In the genomic region with DNA sequence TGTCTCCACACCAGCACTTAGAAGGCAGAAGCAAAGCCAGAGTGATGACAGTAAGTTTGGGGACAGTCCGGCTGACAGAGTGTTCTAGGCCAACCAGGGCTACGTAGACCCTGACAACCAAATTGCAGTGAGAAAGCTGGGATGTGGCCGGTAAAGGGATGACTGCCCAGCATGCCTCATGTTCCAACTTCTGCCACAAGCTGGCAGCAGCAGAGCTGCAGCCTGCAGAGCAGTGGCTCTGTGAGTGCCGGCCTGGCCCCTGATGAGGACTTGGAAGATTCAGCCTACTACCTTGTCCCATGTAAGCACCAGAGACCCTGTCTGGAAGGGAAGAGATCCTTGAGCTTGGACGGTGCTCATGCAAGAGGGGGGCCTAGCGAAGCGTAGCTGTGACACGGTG, we compare ENCODE assay signal across 30 mouse cellular contexts. TPM values are rescaled to one million over a fixed set of nuclear protein-coding genes. Genes with fewer than 3 reads are reported as not detected.
DNase-seq lines count a peak whose midpoint lies in the region; ATAC-seq and TF ChIP-seq lines count a peak whose summit lies in the region.
"Had no signal": no experiment of that assay in that cellular context is flagged by ENCODE, and none has a peak within 500 bp of the region (broad histone marks: within the 10 kb centered on the region; RNA-seq: fewer than 3 reads in every experiment).

No protein-coding gene starts in this region.

- no peak overlapping the region for H3K4me3 ChIP-seq in hindbrain, postnatal 0 days (ENCODE audit: low read length)
- no peak overlapping the region for H3K4me3 ChIP-seq in hindbrain, embryonic 10.5 days
- H3K4me3 ChIP-seq in lung, embryonic 14.5 days (ENCODE audit: low read depth, low read length) = no peak overlapping the region
- no peak overlapping the region for H3K4me3 ChIP-seq in ES-Bruce4 (ENCODE audit: low read depth, low read length)
- H3K4me3 ChIP-seq: heart, embryonic 15.5 days; hindbrain, embryonic 15.5 days; limb, embryonic 10.5 days; megakaryocyte, embryonic 14.5 days; neural tube, embryonic 12.5 days had no signal

- TF ChIP-seq POLR2A in ES-Bruce4 (IDR thresholded peaks at IDR 0.05; ENCODE audit: insufficient read depth, low read length) = no peak
- TF ChIP-seq POLR2A in brain, embryonic 14.5 days (IDR thresholded peaks at IDR 0.05; ENCODE audit: borderline replicate concordance, extremely low read depth, insufficient read depth, insufficient read length, poor library complexity, severe bottlenecking) = no peak

- no peak for ATAC-seq in hindbrain, postnatal 0 days
- no peak for ATAC-seq in lung, embryonic 14.5 days (ENCODE audit: insufficient read depth)
- ATAC-seq: forebrain, embryonic 16.5 days; intestine, embryonic 16.5 days; liver, postnatal 0 days; Patski had no signal

- no peak overlapping the region for H3K9ac ChIP-seq in hindbrain, postnatal 0 days (replicated peaks; ENCODE audit: low read length)
- no peak overlapping the region for H3K9ac ChIP-seq in lung, embryonic 14.5 days
- H3K9ac ChIP-seq in ES-Bruce4 (ENCODE audit: low read depth, poor library complexity, severe bottlenecking) = no peak overlapping the region
- H3K9ac ChIP-seq: heart, embryonic 15.5 days; hindbrain, embryonic 15.5 days; liver, postnatal 0 days; neural tube, embryonic 12.5 days had no signal

- peak; percentile 66 for TF ChIP-seq CTCF in hindbrain, postnatal 0 days (IDR thresholded peaks at IDR 0.05; ENCODE audit: low read depth)
- peak; percentile 41; the same call in 1 of the 2 replicates for TF ChIP-seq CTCF in lung, embryonic 14.5 days (IDR thresholded peaks at IDR 0.05; ENCODE audit: low read depth)
- peak; percentile 3 for TF ChIP-seq CTCF in ES-Bruce4 (IDR thresholded peaks at IDR 0.05; ENCODE audit: low read depth, low read length)
- TF ChIP-seq CTCF in brain, embryonic 14.5 days (IDR thresholded peaks at IDR 0.05; ENCODE audit: borderline replicate concordance, extremely low read depth, insufficient read depth, insufficient read length) = 0 out of 2 replicates have a peak, but pooled peaks have one; percentile 15

- peaks cover 31% of the 10 kb centered on the region for H3K36me3 ChIP-seq in hindbrain, postnatal 0 days (ENCODE audit: insufficient read depth, low read length)
- H3K36me3 ChIP-seq in hindbrain, embryonic 10.5 days = peaks cover 48% of the 10 kb centered on the region
- peaks cover 43% of the 10 kb centered on the region for H3K36me3 ChIP-seq in lung, embryonic 14.5 days (ENCODE audit: insufficient read depth)
- H3K36me3 ChIP-seq in ES-Bruce4 (ENCODE audit: control insufficient read depth, insufficient read depth, low read length, poor library complexity, severe bottlenecking) = peaks cover 28% of the 10 kb centered on the region

- H3K4me1 ChIP-seq in hindbrain, postnatal 0 days (ENCODE audit: insufficient read depth, low read length) = no peaks in the 10 kb centered on the region
- H3K4me1 ChIP-seq in hindbrain, embryonic 10.5 days (replicated peaks) = peaks cover 20% of the 10 kb centered on the region
- H3K4me1 ChIP-seq in lung, embryonic 14.5 days (ENCODE audit: insufficient read depth) = no peaks in the 10 kb centered on the region
- peaks cover 2% of the 10 kb centered on the region for H3K4me1 ChIP-seq in ES-Bruce4 (ENCODE audit: control insufficient read depth, insufficient read depth, low read length)
- H3K4me1 ChIP-seq: limb, embryonic 10.5 days had no signal

- H3K27me3 ChIP-seq in hindbrain, postnatal 0 days (ENCODE audit: insufficient read depth, low read length) = no peaks in the 10 kb centered on the region
- H3K27me3 ChIP-seq in hindbrain, embryonic 10.5 days (ENCODE audit: insufficient read depth, poor library complexity, severe bottlenecking) = peaks cover 5% of the 10 kb centered on the region; the same call in 1 of the 2 replicates
- H3K27me3 ChIP-seq in lung, embryonic 14.5 days (ENCODE audit: insufficient read depth, low read length) = no peaks in the 10 kb centered on the region
- H3K27me3 ChIP-seq in ES-Bruce4 (ENCODE audit: control insufficient read depth, insufficient read depth, low read length, poor library complexity, severe bottlenecking) = no peaks in the 10 kb centered on the region
- H3K27me3 ChIP-seq: hindbrain, embryonic 15.5 days; neural tube, embryonic 12.5 days; Patski had no signal

- no peaks in the 10 kb centered on the region for H3K9me3 ChIP-seq in hindbrain, postnatal 0 days (ENCODE audit: low read length)
- no peaks in the 10 kb centered on the region for H3K9me3 ChIP-seq in hindbrain, embryonic 10.5 days
- no peaks in the 10 kb centered on the region for H3K9me3 ChIP-seq in lung, embryonic 14.5 days (ENCODE audit: low read depth, low read length)
- H3K9me3 ChIP-seq in ES-Bruce4 (replicated peaks; ENCODE audit: control insufficient read depth, insufficient read depth, low read length, poor library complexity, severe bottlenecking) = no peaks in the 10 kb centered on the region
- H3K9me3 ChIP-seq: heart, embryonic 15.5 days; hindbrain, embryonic 15.5 days; limb, embryonic 10.5 days; megakaryocyte, embryonic 14.5 days; neural tube, embryonic 12.5 days had no signal

- no peak overlapping the region for H3K27ac ChIP-seq in hindbrain, postnatal 0 days
- H3K27ac ChIP-seq in hindbrain, embryonic 10.5 days = no peak overlapping the region
- H3K27ac ChIP-seq in lung, embryonic 14.5 days (ENCODE audit: low read depth) = no peak overlapping the region
- H3K27ac ChIP-seq in ES-Bruce4 (ENCODE audit: insufficient read depth, low read length) = no peak overlapping the region
- H3K27ac ChIP-seq: heart, embryonic 15.5 days; hindbrain, embryonic 15.5 days; limb, embryonic 10.5 days; neural tube, embryonic 12.5 days had no signal

- DNase-seq in hindbrain, postnatal 0 days (ENCODE audit: low spot score) = peak; percentile 20
- DNase-seq in hindbrain, embryonic 10.5 days (ENCODE audit: low spot score) = no peak
- no peak for DNase-seq in lung, embryonic 14.5 days
- no peak for DNase-seq in lung, postnatal 25 days (ENCODE audit: low spot score)
- DNase-seq in brain, embryonic 14.5 days (ENCODE audit: low read depth) = no peak
- DNase-seq in adrenal gland, postnatal 4 days (ENCODE audit: low spot score in 2 of 2) = no peak
- DNase-seq: cerebellum, adult 8-10 months; cerebellum, postnatal 36 days; embryo, embryonic 11 days; heart, postnatal 4 days; kidney, postnatal 4 days; liver, postnatal 0 days; lung, postnatal 36 days; midbrain, embryonic 14.5 days; right cerebral cortex, postnatal 25 days; spleen, adult 18-20 months; thymus, postnatal 25 days had no signal

- WGBS in hindbrain, postnatal 0 days = 70% methylated on average over 8 of the region's 8 CpGs
- 74% methylated on average over 8 of the region's 8 CpGs for WGBS in hindbrain, embryonic 10.5 days
- WGBS in lung, embryonic 14.5 days = 71% methylated on average over 8 of the region's 8 CpGs

- TF ChIP-seq EP300 in ES-Bruce4 (IDR thresholded peaks at IDR 0.05; ENCODE audit: insufficient read depth, low read depth, low read length) = no peak

- no peak overlapping the region for H3K4me2 ChIP-seq in hindbrain, postnatal 0 days (ENCODE audit: low read depth, low read length)
- H3K4me2 ChIP-seq in lung, embryonic 14.5 days = no peak overlapping the region
- H3K4me2 ChIP-seq: heart, embryonic 15.5 days; hindbrain, embryonic 15.5 days; neural tube, embryonic 12.5 days had no signal

RNA-seq across cellular contexts. Expression of a gene that starts 7.3 kb away (rescaled TPM):
- total RNA-seq in hindbrain, postnatal 0 days (2014; rRNA removed) = 55.3 and 87.9 TPM in 2 replicates
- polyA plus RNA-seq in hindbrain, postnatal 0 days (2015; fragmentation: Nextera tagmentation; extraction: Ambion mirVana) = 124 and 128 TPM in 2 replicates
- 312 and 362 TPM in 2 replicates for polyA plus RNA-seq in hindbrain, embryonic 10.5 days (2016; fragmentation: Nextera tagmentation; extraction: Ambion mirVana)
- 289 and 315 TPM in 2 replicates for polyA plus RNA-seq in lung, embryonic 14.5 days (2014; fragmentation: Nextera tagmentation; extraction: Ambion mirVana)
- 124 and 141 TPM in 2 replicates for polyA plus RNA-seq in ES-Bruce4 (2011; ENCODE audit: insufficient read depth, insufficient read length, low read depth, missing spikeins)
- polyA plus RNA-seq in brain, embryonic 14.5 days (2012; rRNA removed) = 79.7 and 127 TPM in 2 replicates
- total RNA-seq in adrenal gland, postnatal 4 days (2021) = 100 to 1,000 TPM; 101 to 112 TPM

RNA-seq across cellular contexts. Expression of a gene that starts 7.7 kb away (rescaled TPM):
- total RNA-seq in hindbrain, postnatal 0 days (2014; rRNA removed) = 545 and 609 TPM in 2 replicates
- 1,628 and 1,662 TPM in 2 replicates for polyA plus RNA-seq in hindbrain, postnatal 0 days (2015; fragmentation: Nextera tagmentation; extraction: Ambion mirVana)
- polyA plus RNA-seq in hindbrain, embryonic 10.5 days (2016; fragmentation: Nextera tagmentation; extraction: Ambion mirVana) = 921 and 1,059 TPM in 2 replicates
- polyA plus RNA-seq in lung, embryonic 14.5 days (2014; fragmentation: Nextera tagmentation; extraction: Ambion mirVana) = 941 and 956 TPM in 2 replicates
- polyA plus RNA-seq in ES-Bruce4 (2011; ENCODE audit: insufficient read depth, insufficient read length, low read depth, missing spikeins) = 605 and 624 TPM in 2 replicates
- 976 and 987 TPM in 2 replicates for polyA plus RNA-seq in brain, embryonic 14.5 days (2012; rRNA removed)
- 1,000 to 10,000 TPM; 1,090 to 1,156 TPM for total RNA-seq in adrenal gland, postnatal 4 days (2021)

RNA-seq across cellular contexts. Expression of a gene that starts 7.8 kb away (rescaled TPM):
- 3.1 and 7.0 TPM in 2 replicates for total RNA-seq in hindbrain, postnatal 0 days (2014; rRNA removed)
- polyA plus RNA-seq in hindbrain, postnatal 0 days (2015; fragmentation: Nextera tagmentation; extraction: Ambion mirVana) = 10.2 and 10.9 TPM in 2 replicates
- polyA plus RNA-seq in hindbrain, embryonic 10.5 days (2016; fragmentation: Nextera tagmentation; extraction: Ambion mirVana) = 3.2 and 4.0 TPM in 2 replicates
- 2.6 and 5.0 TPM in 2 replicates for polyA plus RNA-seq in lung, embryonic 14.5 days (2014; fragmentation: Nextera tagmentation; extraction: Ambion mirVana)
- polyA plus RNA-seq in ES-Bruce4 (2011; ENCODE audit: insufficient read depth, insufficient read length, low read depth, missing spikeins) = not detected in 2 replicates
- polyA plus RNA-seq in brain, embryonic 14.5 days (2012; rRNA removed) = 3.1 and 3.3 TPM in 2 replicates
- total RNA-seq in adrenal gland, postnatal 4 days (2021) = under 1 TPM in 1 of 2 experiments, not detected in 1; 0.56 TPM
- total RNA-seq: adrenal gland, adult 18-20 months; gastrocnemius, adult 18-20 months; gastrocnemius, postnatal 4 days; heart, postnatal 4 days; liver, adult 2 months had no signal
- polyA plus RNA-seq: liver, adult 2 months had no signal

RNA-seq across cellular contexts. Expression of a gene that starts 28.3 kb away (rescaled TPM):
- total RNA-seq in hindbrain, postnatal 0 days (2014; rRNA removed) = 12.3 and 26.5 TPM in 2 replicates
- 17.3 and 20.6 TPM in 2 replicates for polyA plus RNA-seq in hindbrain, postnatal 0 days (2015; fragmentation: Nextera tagmentation; extraction: Ambion mirVana)
- 2.8 and 4.7 TPM in 2 replicates for polyA plus RNA-seq in hindbrain, embryonic 10.5 days (2016; fragmentation: Nextera tagmentation; extraction: Ambion mirVana)
- 3.1 and 5.1 TPM in 2 replicates for polyA plus RNA-seq in lung, embryonic 14.5 days (2014; fragmentation: Nextera tagmentation; extraction: Ambion mirVana)
- 12.4 and 17.7 TPM in 2 replicates for polyA plus RNA-seq in ES-Bruce4 (2011; ENCODE audit: insufficient read depth, insufficient read length, low read depth, missing spikeins)
- polyA plus RNA-seq in brain, embryonic 14.5 days (2012; rRNA removed) = 6.0 and 7.4 TPM in 2 replicates
- total RNA-seq in adrenal gland, postnatal 4 days (2021) = 1 to 10 TPM; 5.4 to 7.5 TPM

Comparison
In these comparisons a context has a peak if more than half of its experiments do, and no peak if none do; other contexts are left out.
1. CTCF ChIP-seq: peak in every context shown above with its lines; median percentile 66 in hindbrain, postnatal 0 days; 41 in lung, embryonic 14.5 days; 15 in brain, embryonic 14.5 days; 3 in ES-Bruce4.